Mouse (Mus musculus) forebrain, embryonic 16.5 days (tissue): Measurements from ENCODE around the gene Slc35f5. TPM values are rescaled to one million over a fixed set of nuclear protein-coding genes. Genes with fewer than 3 reads are reported as not detected.

ENCODE experiments used
- ATAC-seq: fragments of 200-750 bp; cut with Nextera tagmentation; 2 replicates; pipeline ENCODE4 v1.8.0; 2017; ENCODE audit warnings: mild to moderate bottlenecking, moderate library complexity
- H3K27ac ChIP-seq: fragments of 300-500 bp; sonication (generic); 2 replicates; pipeline ENCODE4 v1.5.1; 2014; ENCODE audit warnings: low read length, control low read depth
- H3K27me3 ChIP-seq: fragments of 300-500 bp; sonication (generic); replicated peaks from 2 replicates; pipeline ENCODE4 v1.6.1; 2014; ENCODE audit warnings: low read length; ENCODE audit not compliant: control insufficient read depth, insufficient read depth
- H3K36me3 ChIP-seq: fragments of 300-500 bp; sonication (generic); 2 replicates; pipeline ENCODE4 v1.6.1; 2014; ENCODE audit not compliant: control insufficient read depth, insufficient read depth
- H3K4me1 ChIP-seq: fragments of 300-500 bp; sonication (generic); replicated peaks from 2 replicates; pipeline ENCODE4 v1.6.1; 2014; ENCODE audit warnings: low read length; ENCODE audit not compliant: control insufficient read depth, insufficient read depth
- H3K4me2 ChIP-seq: fragments of 300-500 bp; sonication (generic); 2 replicates; pipeline ENCODE4 v1.6.1; 2014; ENCODE audit warnings: mild to moderate bottlenecking, low read length, control low read depth
- H3K4me3 ChIP-seq: fragments of 300-500 bp; sonication (generic); replicated peaks from 2 replicates; pipeline ENCODE4 v1.5.1; 2014; ENCODE audit warnings: mild to moderate bottlenecking, low read length, control low read depth
- H3K9ac ChIP-seq: fragments of 300-500 bp; sonication (generic); replicated peaks from 2 replicates; pipeline ENCODE4 v1.6.1; 2014; ENCODE audit warnings: low read depth, low read length, control low read depth
- H3K9me3 ChIP-seq: fragments of 300-500 bp; sonication (generic); 2 replicates; pipeline ENCODE4 v1.6.1; 2016; ENCODE audit warnings: low read length; ENCODE audit not compliant: control insufficient read depth
- WGBS: fragments of 180-500 bp; shearing (Covaris S2); extraction: QIAGEN DNeasy Blood & Tissue Kit; methylation state at CpG from one replicate; pipeline ENCODE4 v1.1.7; 2014; 5-methylcytosine and 5-hydroxymethylcytosine counted together
- polyA plus RNA-seq: library from polyadenylated mRNA; unstranded; fragments of >200 nt; fragmentation: Nextera tagmentation; extraction: Ambion mirVana; gene quantifications from 2 replicates; pipeline ENCODE4 v1.2.1, GENCODE M21; 2015

Slc35f5 gene
- polyA plus RNA-seq, 1 experiment from 2014 or later: 32.9 TPM

- H3K9me3 ChIP-seq: no peaks in the 10 kb centered on the region
- peak overlapping the region; percentile 89 for H3K9ac ChIP-seq
- WGBS: under 1% methylated on average over 24 of the region's 29 CpGs
- no peaks in the 10 kb centered on the region for H3K36me3 ChIP-seq
- no peaks in the 10 kb centered on the region for H3K27me3 ChIP-seq
- H3K27ac ChIP-seq: peak overlapping the region; percentile 87
- H3K4me3 ChIP-seq: peak overlapping the region; percentile 92
- peak; percentile 27 for ATAC-seq
- peaks cover 13% of the 10 kb centered on the region for H3K4me1 ChIP-seq
- H3K4me2 ChIP-seq: peak overlapping the region; percentile 79
These were observed 811 bp downstream of the Slc35f5 start for GRCm38 (mm10) chr1:125561206-125561605.

- ATAC-seq: no peak
- Histone ChIP-seq H3K4me2 (peak overlapping the region; percentile 79), H3K9me3 (no peaks in the 10 kb centered on the region), H3K4me1 (peaks cover 13% of the 10 kb centered on the region), H3K4me3 (peak overlapping the region; percentile 92), H3K27ac (no peak overlapping the region), H3K27me3 (no peaks in the 10 kb centered on the region), H3K9ac (no peak overlapping the region), H3K36me3 (no peaks in the 10 kb centered on the region)
- WGBS: 73% methylated on average over 4 of the region's 4 CpGs
These were observed 1.4 kb downstream of the Slc35f5 start for GRCm38 (mm10) chr1:125561841-125562240.

DNA sequence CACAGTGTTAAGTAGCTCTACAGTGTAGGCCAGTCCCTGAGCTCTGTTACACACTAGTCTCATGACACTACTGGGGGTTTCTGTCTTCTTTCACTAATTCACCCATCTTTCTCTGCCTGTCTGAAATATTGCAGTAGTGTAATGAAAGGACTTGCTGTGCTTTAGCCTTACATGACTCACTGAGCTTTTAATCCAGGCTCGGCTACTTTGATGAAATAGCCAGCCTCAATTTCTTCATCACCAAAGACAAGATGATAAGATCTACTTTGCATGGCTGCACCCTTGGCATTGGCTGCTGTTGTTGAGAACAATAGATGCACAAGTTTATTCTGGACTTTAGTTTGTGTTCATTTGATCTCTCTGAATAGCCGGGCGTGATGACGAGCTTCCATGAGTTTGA lies 7.7 kb downstream of the Slc35f5 start:
- no peak overlapping the region for H3K4me3 ChIP-seq
- no peak overlapping the region for H3K27ac ChIP-seq
- WGBS: 77% methylated on average over 4 of the region's 4 CpGs
- H3K9me3 ChIP-seq: no peaks in the 10 kb centered on the region
- no peaks in the 10 kb centered on the region for H3K27me3 ChIP-seq
- H3K9ac ChIP-seq: no peak overlapping the region
- peaks cover 10% of the 10 kb centered on the region; the same call in 1 of the 2 replicates for H3K36me3 ChIP-seq
- H3K4me2 ChIP-seq: no peak overlapping the region
- no peaks in the 10 kb centered on the region for H3K4me1 ChIP-seq
- ATAC-seq: no peak

- H3K27ac ChIP-seq: no peak overlapping the region
- no peak for ATAC-seq
- no peaks in the 10 kb centered on the region for H3K4me1 ChIP-seq
- no peaks in the 10 kb centered on the region for H3K27me3 ChIP-seq
- 79% methylated on average over 2 of the region's 2 CpGs for WGBS
- no peak overlapping the region for H3K9ac ChIP-seq
- H3K9me3 ChIP-seq: no peaks in the 10 kb centered on the region
- no peak overlapping the region for H3K4me3 ChIP-seq
- peaks cover 22% of the 10 kb centered on the region for H3K36me3 ChIP-seq
- no peak overlapping the region for H3K4me2 ChIP-seq
These were observed 13.8 kb downstream of the Slc35f5 start for GRCm38 (mm10) chr1:125574219-125574618.

- Histone ChIP-seq H3K4me2 (no peak overlapping the region), H3K4me3 (no peak overlapping the region), H3K9me3 (no peaks in the 10 kb centered on the region), H3K9ac (no peak overlapping the region), H3K27me3 (no peaks in the 10 kb centered on the region), H3K27ac (no peak overlapping the region), H3K36me3 (peaks cover 22% of the 10 kb centered on the region), H3K4me1 (no peaks in the 10 kb centered on the region)
- no peak for ATAC-seq
- 86% methylated on average over 10 of the region's 10 CpGs for WGBS
These were observed 15.2 kb downstream of the Slc35f5 start for GRCm38 (mm10) chr1:125575458-125576114.

DNA sequence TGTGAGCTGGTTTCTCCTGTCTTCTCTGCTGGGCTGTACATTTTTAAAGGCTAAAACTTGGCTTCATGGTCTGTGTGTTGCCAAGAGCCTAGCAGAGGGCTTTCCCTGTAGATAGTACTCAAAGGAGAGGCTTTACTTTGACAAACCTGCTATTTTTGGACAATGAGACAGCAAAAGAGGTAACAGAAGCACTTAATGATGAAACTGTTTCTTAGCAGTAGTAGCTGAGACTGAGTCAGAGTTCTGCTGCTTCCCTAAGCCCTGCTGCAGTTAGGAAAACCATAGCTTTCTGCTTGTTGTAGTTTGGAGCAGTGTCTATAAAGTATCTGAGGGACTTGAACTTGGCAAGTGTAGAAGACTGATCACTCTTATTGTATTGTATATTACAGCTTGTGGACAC lies 16.6 kb downstream of the Slc35f5 start:
- Histone ChIP-seq H3K4me3 (no peak overlapping the region), H3K9me3 (no peaks in the 10 kb centered on the region), H3K4me1 (no peaks in the 10 kb centered on the region), H3K36me3 (peaks cover 24% of the 10 kb centered on the region), H3K9ac (no peak overlapping the region), H3K27me3 (no peaks in the 10 kb centered on the region), H3K27ac (no peak overlapping the region), H3K4me2 (no peak overlapping the region)
- ATAC-seq: no peak

- H3K36me3 ChIP-seq: peaks cover 15% of the 10 kb centered on the region
- ATAC-seq: no peak
- H3K9ac ChIP-seq: no peak overlapping the region
- H3K9me3 ChIP-seq: no peaks in the 10 kb centered on the region
- no peaks in the 10 kb centered on the region for H3K27me3 ChIP-seq
- no peaks in the 10 kb centered on the region for H3K4me1 ChIP-seq
- WGBS: 92% methylated on average over 1 of the region's 1 CpGs
- H3K4me3 ChIP-seq: no peak overlapping the region
- H3K27ac ChIP-seq: no peak overlapping the region
- no peak overlapping the region for H3K4me2 ChIP-seq
These were observed 17.7 kb downstream of the Slc35f5 start for GRCm38 (mm10) chr1:125578091-125578490.

DNA sequence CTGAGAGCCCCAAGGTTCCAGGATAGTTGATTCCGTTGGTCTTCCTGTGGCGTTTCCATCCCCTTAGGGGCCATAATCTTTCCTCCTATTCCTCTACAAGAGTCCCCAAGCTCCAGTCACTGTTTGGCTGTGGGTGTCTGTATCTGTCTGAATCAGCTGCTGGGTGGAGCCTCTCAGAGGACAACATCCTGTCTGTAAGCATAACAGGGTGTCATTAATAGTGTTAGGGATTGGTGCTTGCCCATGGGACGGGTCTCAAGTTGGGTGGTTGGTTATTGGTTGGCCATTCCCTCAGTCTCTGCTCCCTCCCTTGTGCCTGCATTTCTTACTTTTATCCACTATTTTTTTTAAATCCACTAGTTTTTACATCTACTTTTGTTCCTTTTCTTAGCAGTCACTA lies 20.7 kb downstream of the Slc35f5 start:
- Histone ChIP-seq H3K36me3 (peaks cover 12% of the 10 kb centered on the region; the same call in 1 of the 2 replicates), H3K9ac (no peak overlapping the region), H3K9me3 (no peaks in the 10 kb centered on the region), H3K27me3 (no peaks in the 10 kb centered on the region), H3K4me2 (no peak overlapping the region), H3K4me3 (no peak overlapping the region), H3K4me1 (no peaks in the 10 kb centered on the region), H3K27ac (no peak overlapping the region)
- ATAC-seq: no peak
- WGBS: 94% methylated on average over 3 of the region's 3 CpGs

GRCm38 (mm10) chr1:125603620-125604019 lies 43.2 kb downstream of the Slc35f5 start:
- H3K4me1 ChIP-seq: peaks cover 3% of the 10 kb centered on the region; the same call in 1 of the 2 replicates
- no peak overlapping the region for H3K27ac ChIP-seq
- WGBS: 76% methylated on average over 4 of the region's 4 CpGs
- no peak overlapping the region for H3K4me3 ChIP-seq
- no peak overlapping the region for H3K9ac ChIP-seq
- ATAC-seq: no peak
- H3K27me3 ChIP-seq: no peaks in the 10 kb centered on the region
- H3K4me2 ChIP-seq: no peak overlapping the region
- H3K9me3 ChIP-seq: peaks cover 8% of the 10 kb centered on the region
- no peaks in the 10 kb centered on the region for H3K36me3 ChIP-seq
